Mouse (Mus musculus) left cerebral cortex, postnatal 10 days (tissue): ENCODE results near the gene Gm3411. TPM values are rescaled to one million over a fixed set of nuclear protein-coding genes. Genes with fewer than 3 reads are reported as not detected.
"Not testable (repeated sequence)": the region's sequence is repeated elsewhere in the genome, so short reads cannot be mapped to it uniquely, and the experiment has no call there.

Source experiments
- DNase-seq, 2 experiments: peaks; one replicate each; pipeline ENCODE4 v3.0.0; 2021 to 2022; ENCODE audit warnings: low spot score in 2 of 2, mixed read lengths in 1 of 2; ENCODE audit errors: extremely low spot score in 1 of 2
- intact Hi-C: fragments of 180-260 bp; cut with DNase I; formaldehyde crosslinking; loops from one replicate; pipeline ENCODE4 v1.15.1; 2025
- total RNA-seq, 2 experiments: library from RNA; stranded (reverse); gene quantifications; 2 replicates each; pipeline ENCODE4 v1.2.3; 2021

Gene Gm3411
- total RNA-seq = 1 to 10 TPM; 3.6 to 5.2 TPM

DNA sequence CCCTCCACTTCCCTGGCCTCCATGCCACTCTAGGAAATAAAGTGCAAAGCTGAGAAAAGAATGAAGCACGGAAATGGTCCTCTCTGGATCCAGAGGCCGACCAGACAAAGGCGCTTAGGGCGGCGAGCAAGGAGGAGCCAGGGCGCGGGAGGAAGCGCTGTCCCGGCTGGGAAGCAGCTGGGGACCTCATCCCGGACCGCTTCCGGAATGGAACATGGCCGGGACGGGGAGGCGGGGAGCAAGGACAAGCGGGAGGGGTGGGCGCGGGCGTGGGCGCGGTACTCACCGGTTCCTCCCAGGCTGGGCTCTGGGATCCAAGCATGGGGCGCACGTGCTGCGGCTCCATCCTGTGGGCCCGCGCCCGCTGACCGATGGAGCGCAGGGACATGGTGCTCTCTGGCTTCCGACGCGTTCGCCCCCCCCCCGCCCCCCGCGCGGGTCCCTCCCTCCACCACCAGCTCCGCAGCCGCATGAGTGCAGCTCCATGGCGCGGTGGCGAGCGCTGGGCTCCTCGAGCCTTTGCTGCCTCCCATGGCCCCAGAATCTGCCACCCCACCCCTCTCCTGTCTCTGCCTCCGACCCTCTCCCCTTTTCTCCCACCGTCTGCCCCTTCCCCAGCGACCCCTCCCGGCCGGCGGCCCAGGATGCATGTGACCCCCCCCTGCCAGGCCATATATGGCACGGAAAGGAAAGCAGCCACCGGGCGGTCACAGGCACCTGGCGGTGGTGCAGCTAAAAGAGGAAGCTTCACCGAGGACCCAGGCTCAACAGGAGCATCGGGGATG is at the start of gene Gm3411:
Gene Gm3411, minus strand, starts transcription at position 320 of the 785 bp plus-strand sequence.
- DNase-seq = peak; percentile 27 to 67
- intact Hi-C loops = not testable (repeated sequence)

DNA sequence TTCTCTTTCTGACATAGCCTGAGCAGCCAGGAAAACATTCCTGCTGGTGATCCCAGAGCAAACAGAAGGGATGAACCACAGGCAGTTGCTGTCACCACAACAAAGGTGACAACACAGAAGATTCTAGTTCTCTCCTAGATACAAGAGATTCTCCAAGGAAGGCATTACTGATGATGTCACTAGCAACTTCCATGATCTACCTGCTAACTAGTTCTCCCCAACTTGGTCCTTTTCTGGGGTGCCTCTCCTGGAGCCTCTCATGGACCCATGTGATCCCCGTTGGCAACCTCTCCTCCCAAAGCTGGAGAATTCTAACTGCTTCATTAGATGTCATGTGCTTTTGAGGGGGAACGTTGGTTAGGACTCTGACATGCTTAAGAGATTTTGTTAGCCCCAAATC is 17.7 kb upstream of the Gm3411 start, which contains the start of gene Gm21103:
Gene Gm21103, minus strand, starts transcription at position 101 of the 400 bp plus-strand sequence.
- intact Hi-C loops, DNase-seq: not testable (repeated sequence)

DNA sequence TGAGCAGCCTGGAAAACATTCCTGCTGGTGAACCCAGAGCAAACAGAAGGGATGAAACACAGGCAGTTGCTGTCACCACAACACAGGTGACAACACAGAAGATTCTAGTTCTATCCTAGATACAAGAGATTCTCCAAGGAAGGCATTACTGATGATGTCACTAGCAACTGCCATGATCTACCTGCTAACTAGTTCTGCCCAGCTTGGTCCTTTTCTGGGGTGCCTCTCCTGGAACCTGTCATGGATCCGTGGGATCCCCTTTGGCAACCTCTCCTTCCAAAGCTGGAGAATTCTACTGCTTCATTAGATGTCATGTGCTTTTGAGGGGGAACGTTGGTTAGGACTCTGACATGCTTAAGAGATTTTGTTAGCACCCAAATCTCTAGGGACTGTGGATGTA is 67.9 kb downstream of the Gm3411 start, which contains the start of gene Gm21560:
Gene Gm21560, minus strand, starts transcription at position 101 of the 400 bp plus-strand sequence.
- intact Hi-C loops, DNase-seq: not testable (repeated sequence)

Other genes starting within 250 kb of the Gm3411 start
- gene Gm6337, start 229.0 kb downstream of the Gm3411 start, total RNA-seq = not detected
- gene Gm8206, start 193.3 kb downstream of the Gm3411 start, total RNA-seq = 1 to 10 TPM in 1 of 2 experiments, under 1 TPM in 1; 0.41 to 1.1 TPM
- 1 to 10 TPM; 2.7 TPM for gene Gm3468, start 178.6 kb downstream of the Gm3411 start, total RNA-seq
- under 1 TPM in 1 of 2 experiments, not detected in 1; 0.19 TPM for gene Gm3476, start 161.4 kb downstream of the Gm3411 start, total RNA-seq
- 1 to 10 TPM; 1.7 to 2.4 TPM for gene Gm21560, start 68.0 kb downstream of the Gm3411 start, total RNA-seq
- gene Gm21103, start 17.6 kb upstream of the Gm3411 start, total RNA-seq = not detected
- not detected for gene Gm3618, start 56.4 kb upstream of the Gm3411 start, total RNA-seq
- gene Gm16440, start 103.1 kb upstream of the Gm3411 start, total RNA-seq = not detected
- 1 to 10 TPM; 2.0 to 7.0 TPM for gene Gm3591, start 125.2 kb upstream of the Gm3411 start, total RNA-seq
- gene Gm3594, start 157.4 kb upstream of the Gm3411 start, total RNA-seq = not detected